In the genomic region with DNA sequence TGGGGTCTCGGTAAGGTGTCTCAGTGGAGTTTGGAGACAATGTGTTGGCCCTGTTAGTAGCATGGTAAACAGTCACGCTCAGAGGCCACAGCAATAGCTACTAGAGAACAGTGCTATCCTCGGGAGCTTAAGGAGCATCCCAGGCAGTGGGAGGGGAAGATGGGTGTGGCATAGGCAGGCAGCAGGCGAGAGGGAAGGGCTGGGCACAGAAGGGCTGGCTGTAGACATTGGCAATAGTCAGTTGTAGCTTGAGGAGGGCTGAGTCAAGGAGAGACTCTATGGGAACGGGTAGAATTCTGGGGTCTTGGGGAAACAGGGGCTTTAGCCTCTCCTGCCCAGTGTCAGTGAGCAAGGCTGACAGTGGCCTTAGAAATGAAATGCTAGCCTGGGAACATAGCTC, we compare ENCODE assay signal across 24 mouse cellular contexts. TPM values are rescaled to one million over a fixed set of nuclear protein-coding genes. Genes with fewer than 3 reads are reported as not detected.
DNase-seq lines count a peak whose midpoint lies in the region; ATAC-seq and TF ChIP-seq lines count a peak whose summit lies in the region.
"Had no signal": no experiment of that assay in that cellular context is flagged by ENCODE, and none has a peak within 500 bp of the region (broad histone marks: within the 10 kb centered on the region; RNA-seq: fewer than 3 reads in every experiment).

No protein-coding gene starts in this region.

- TF ChIP-seq EP300 in stomach, postnatal 0 days (optimal IDR thresholded peaks at IDR 0.05) = no peak

- H3K4me2 ChIP-seq in stomach, postnatal 0 days (replicated peaks; ENCODE audit: low read depth) = no peak overlapping the region
- H3K4me2 ChIP-seq: embryonic facial prominence, embryonic 12.5 days; forebrain, embryonic 13.5 days; forebrain, embryonic 15.5 days had no signal

- DNase-seq in MN1 (ENCODE audit: low spot score) = peak; percentile 13
- DNase-seq in stomach, postnatal 0 days (ENCODE audit: low spot score) = peak; percentile 33
- no peak for DNase-seq in left cerebral cortex, adult 8-10 months (ENCODE audit: low spot score in 2 of 2)
- DNase-seq in layer of hippocampus, postnatal 14 days (ENCODE audit: low spot score in 2 of 2) = no peak
- DNase-seq: adrenal gland, adult 8-10 months; adrenal gland, postnatal 36 days; cerebellum, adult 11-12 months; cerebellum, adult 2 months; cerebellum, adult 9-10 months; cerebellum, postnatal 10 days; cerebellum, postnatal 25 days; forebrain, postnatal 0 days had no signal

- no peak overlapping the region for H3K9ac ChIP-seq in stomach, postnatal 0 days (ENCODE audit: low read length)
- H3K9ac ChIP-seq: embryonic facial prominence, embryonic 12.5 days; forebrain, embryonic 13.5 days; forebrain, embryonic 15.5 days; forebrain, postnatal 0 days had no signal

- no peaks in the 10 kb centered on the region for H3K4me1 ChIP-seq in stomach, postnatal 0 days (replicated peaks; ENCODE audit: control insufficient read depth, insufficient read depth)
- H3K4me1 ChIP-seq: embryonic facial prominence, embryonic 12.5 days; forebrain, embryonic 13.5 days; forebrain, embryonic 15.5 days had no signal

- H3K27ac ChIP-seq in stomach, postnatal 0 days (replicated peaks) = no peak overlapping the region
- H3K27ac ChIP-seq: embryonic facial prominence, embryonic 10.5 days; embryonic facial prominence, embryonic 12.5 days; forebrain, embryonic 13.5 days; forebrain, embryonic 15.5 days had no signal

- H3K9me3 ChIP-seq in stomach, postnatal 0 days (ENCODE audit: control insufficient read depth, low read length) = no peaks in the 10 kb centered on the region
- H3K9me3 ChIP-seq: embryonic facial prominence, embryonic 10.5 days; embryonic facial prominence, embryonic 12.5 days; forebrain, embryonic 13.5 days; forebrain, embryonic 15.5 days had no signal

- 53% methylated on average over 5 of the region's 5 CpGs for WGBS in stomach, postnatal 0 days

- no peaks in the 10 kb centered on the region for H3K27me3 ChIP-seq in stomach, postnatal 0 days (ENCODE audit: control insufficient read depth, insufficient read depth, low read length)
- H3K27me3 ChIP-seq: embryonic facial prominence, embryonic 12.5 days; forebrain, embryonic 13.5 days; forebrain, embryonic 15.5 days; Patski had no signal

- no peak overlapping the region for H3K4me3 ChIP-seq in stomach, postnatal 0 days (ENCODE audit: low read depth, low read length)
- H3K4me3 ChIP-seq: embryonic facial prominence, embryonic 10.5 days; embryonic facial prominence, embryonic 12.5 days; erythroblast, embryonic 14.5 days; forebrain, embryonic 13.5 days; forebrain, embryonic 15.5 days had no signal

- ATAC-seq in erythroblast, adult 5-6 weeks (replicated peaks; ENCODE audit: low FRiP score, poor library complexity, severe bottlenecking) = peak; percentile 52; the same call in 1 of the 2 replicates
- no peak for ATAC-seq in stomach, postnatal 0 days (ENCODE audit: low FRiP score, low TSS enrichment)
- ATAC-seq: activated CD4-positive, CD25-positive, alpha-beta regulatory T cell, adult 4 months; forebrain, embryonic 13.5 days; forebrain, embryonic 15.5 days; forebrain, postnatal 0 days; Patski had no signal

- H3K36me3 ChIP-seq in stomach, postnatal 0 days (ENCODE audit: control insufficient read depth, insufficient read depth, low read length) = no peaks in the 10 kb centered on the region
- H3K36me3 ChIP-seq: embryonic facial prominence, embryonic 10.5 days; embryonic facial prominence, embryonic 12.5 days; forebrain, embryonic 15.5 days had no signal

- TF ChIP-seq CTCF in stomach, postnatal 0 days (IDR thresholded peaks at IDR 0.05; ENCODE audit: low read depth) = no peak

RNA-seq across cellular contexts. Expression of a gene that starts 7.1 kb away (rescaled TPM):
- total RNA-seq in erythroblast, adult 5-6 weeks (2015; ENCODE audit: low replicate concordance) = under 0.01 TPM in 1 of 2 replicates, not detected in the other
- total RNA-seq in erythroblast, adult 5-6 weeks (2017; ENCODE audit: low replicate concordance) = 0.28 TPM in 1 of 2 replicates, not detected in the other
- 11.3 and 13.6 TPM in 2 replicates for polyA plus RNA-seq in stomach, postnatal 0 days (2015; fragmentation: Nextera tagmentation; extraction: Ambion mirVana)
- not detected for total RNA-seq in left cerebral cortex, adult 8-10 months (2022)
- not detected for total RNA-seq in layer of hippocampus, postnatal 14 days (2021)
- total RNA-seq: adrenal gland, adult 18-20 months; adrenal gland, adult 8-10 months; adrenal gland, postnatal 14 days; adrenal gland, postnatal 36 days; forebrain, postnatal 0 days had no signal
- polyA plus RNA-seq: cortical plate, adult 2 months had no signal

RNA-seq across cellular contexts. Expression of a gene that starts 27.9 kb away (rescaled TPM):
- total RNA-seq in erythroblast, adult 5-6 weeks (2015; ENCODE audit: low replicate concordance) = 1.3 TPM in 1 of 2 replicates, not detected in the other
- 0.26 and 0.28 TPM in 2 replicates for total RNA-seq in erythroblast, adult 5-6 weeks (2017; ENCODE audit: low replicate concordance)
- 0.23 and 0.40 TPM in 2 replicates for polyA plus RNA-seq in stomach, postnatal 0 days (2015; fragmentation: Nextera tagmentation; extraction: Ambion mirVana)
- total RNA-seq in left cerebral cortex, adult 8-10 months (2022) = 1 to 10 TPM in 1 of 4 experiments, under 1 TPM in 3; 0.28 to 1.2 (median 0.50) TPM
- 1 to 10 TPM in 1 of 2 experiments, under 1 TPM in 1; 0.83 to 1.2 TPM for total RNA-seq in layer of hippocampus, postnatal 14 days (2021)
- total RNA-seq: MEL had no signal
- polyA plus RNA-seq: activated CD4-positive, CD25-positive, alpha-beta regulatory T cell, adult 4 months had no signal

Comparison
In these comparisons a context has a peak if more than half of its experiments do, and no peak if none do; other contexts are left out.
1. DNase-seq: peak in MN1 (single experiment) and stomach, postnatal 0 days (single experiment); none in left cerebral cortex, adult 8-10 months (0 of 2) and layer of hippocampus, postnatal 14 days (0 of 2).